Mouse (Mus musculus) kidney, adult 2 months (tissue): ENCODE measurements at regions not wholly inside any gene's neighbourhood (a gene's known extent, or its start where the extent isn't known, plus 50 kb on each side); places are given as distances from the start of the nearest gene placed in this dataset.

ENCODE experiments used
- CTCF ChIP-seq: fragments of 200-500 bp; conservative IDR thresholded peaks from 2 replicates; pipeline ENCODE4 v1.5.1; 2011; ENCODE audit warnings: low read depth, mild to moderate bottlenecking, control low read depth, low read length, moderate library complexity, mixed read lengths; ENCODE audit not compliant: insufficient read depth, insufficient read length
- POLR2A ChIP-seq: fragments of 200-500 bp; IDR thresholded peaks from one replicate; pipeline ENCODE4 v1.6.1; 2011; ENCODE audit warnings: low read depth, low read length, control low read depth

GRCm38 (mm10) chr2:9401461-9401860 lies 479.6 kb upstream of the 4930412O13Rik start:
- TF ChIP-seq POLR2A (no peak), CTCF (no peak)
